Mouse (Mus musculus) Patski (cell line): ENCODE results near the gene Ocm. TPM values are rescaled to one million over a fixed set of nuclear protein-coding genes. Genes with fewer than 3 reads are reported as not detected.
"Not testable (repeated sequence)": the region's sequence is repeated elsewhere in the genome, so short reads cannot be mapped to it uniquely, and the experiment has no call there.

Experiments
- ATAC-seq: fragments of 100-300 bp; one replicate; pipeline ENCODE4 v1.8.0; 2021
- CTCF ChIA-PET: fragments of 350-600 bp; sonication (Branson Sonifier 250); formaldehyde crosslinking; loops from one replicate; lab custom pipeline; 2022; ENCODE audit warnings: inconsistent platforms; lab: Charles Lee
- POLR2A ChIA-PET: fragments of 350-600 bp; sonication (Branson Sonifier 250); formaldehyde crosslinking; loops from one replicate; lab custom pipeline; 2022; ENCODE audit warnings: antibody characterized with exemption, inconsistent platforms; lab: Charles Lee
- DNase-seq: peaks from one replicate; pipeline ENCODE4 v3.0.0-alpha.2; 2011; ENCODE audit warnings: low read depth, low spot score
- H3K27me3 ChIP-seq: fragments of 371-371 bp; one replicate; pipeline ENCODE4 v1.5.1; 2021
- CTCF ChIP-seq: fragments of 100-300 bp; IDR thresholded peaks from one replicate; pipeline ENCODE4 v1.5.1; 2021
- in situ Hi-C: fragments of 300-500 bp; cut with MboI; formaldehyde crosslinking; loops from 3 replicates; pipeline ENCODE4 v1.11.1; 2018; ENCODE audit warnings: low pct_unique_long_range_greater_than_20kb, mixed read lengths
- polyA plus RNA-seq: library from polyadenylated mRNA; unstranded; gene quantifications from one replicate; pipeline ENCODE4 v1.2.3, GENCODE M21; 2021

The Ocm gene
- polyA plus RNA-seq, 1 experiment from 2014 or later = not detected

- DNase-seq = no peak
- ChIA-PET CTCF (interaction anchor here (1.3 to 3.9 kb wide), 3 partner anchors 56 to 692 kb away, joined by 3 to 57 read pairs (median 3); no protein-coding TSS in a partner anchor), POLR2A (no interaction called here)
- in situ Hi-C loops = loop anchor here (5.0 kb wide), 1 partner anchor 114 kb away; no protein-coding TSS in a partner anchor
- TF ChIP-seq CTCF = no peak
- ATAC-seq = no peak
- H3K27me3 ChIP-seq = no peaks in the 10 kb centered on the region
These were observed 16.7 kb upstream of the Ocm start for GRCm38 (mm10) chr5:144043166-144043565.

DNA sequence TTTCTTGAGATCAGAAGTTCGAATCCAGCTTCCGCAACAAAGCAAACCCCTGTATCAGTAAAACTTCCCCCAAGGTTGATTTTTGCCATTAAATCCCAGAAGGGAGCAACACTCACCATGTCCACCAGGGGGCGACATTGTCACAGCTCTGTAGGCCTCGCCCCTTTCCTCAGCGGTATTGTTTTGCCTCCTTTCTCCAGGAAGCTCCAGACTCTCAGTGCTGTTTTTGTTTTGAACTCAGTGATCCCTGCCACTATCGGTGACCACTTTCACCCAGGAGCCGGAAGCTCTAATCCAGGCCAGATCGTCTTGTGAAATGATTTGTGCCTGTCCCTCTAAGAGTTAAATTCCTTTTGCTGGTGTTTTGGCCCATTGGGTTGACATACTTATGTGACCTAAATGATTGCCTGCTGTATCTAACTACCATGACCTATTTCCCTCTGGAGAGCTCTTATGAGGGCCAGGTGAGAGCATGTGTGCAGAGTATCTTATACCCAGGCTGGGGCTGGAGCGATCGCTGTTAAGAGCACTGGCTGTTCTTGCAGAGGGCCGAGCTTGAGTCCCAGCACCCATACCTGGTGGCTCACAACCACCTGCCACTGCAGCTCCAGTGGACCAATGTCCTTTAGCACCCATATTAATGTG, 14.4 kb upstream of the Ocm start:
- in situ Hi-C loops = loop anchor here (5.0 kb wide), 1 partner anchor 116 kb away; no protein-coding TSS in a partner anchor
- H3K27me3 ChIP-seq = no peaks in the 10 kb centered on the region
- ATAC-seq (peak; percentile 62), DNase-seq (peak; percentile 25)
- ChIA-PET CTCF (interaction anchor here (0.7 to 3.9 kb wide), 16 partner anchors 10 to 167 kb away, joined by 3 to 57 read pairs (median 3); partner anchors contain the start of gene Ocm), POLR2A (interaction anchor here (1.1 kb wide), 1 partner anchor 26 kb away, joined by 4 read pairs; the partner anchor contains the start of gene Ccz1)
- TF ChIP-seq CTCF = peak; percentile 98

GRCm38 (mm10) chr5:144039886-144040285, 13.4 kb upstream of the Ocm start:
- CTCF ChIA-PET = interaction anchor here (0.8 to 3.9 kb wide), 5 partner anchors 13 to 114 kb away, joined by 3 to 57 read pairs (median 3); partner anchors contain the start of gene Ocm
- POLR2A ChIA-PET = no interaction called here
- in situ Hi-C loops = loop anchor here (5.0 kb wide), 1 partner anchor 117 kb away; no protein-coding TSS in a partner anchor
- ATAC-seq (no peak), DNase-seq (no peak)
- TF ChIP-seq CTCF = no peak
- H3K27me3 ChIP-seq = no peaks in the 10 kb centered on the region

GRCm38 (mm10) chr5:144039156-144039675, 12.7 kb upstream of the Ocm start:
- no peak for TF ChIP-seq CTCF
- ATAC-seq = no peak
- ChIA-PET CTCF (no interaction called here), POLR2A (no interaction called here)
- DNase-seq = no peak
- H3K27me3 ChIP-seq = no peaks in the 10 kb centered on the region
- in situ Hi-C loops = no loop called here

DNA sequence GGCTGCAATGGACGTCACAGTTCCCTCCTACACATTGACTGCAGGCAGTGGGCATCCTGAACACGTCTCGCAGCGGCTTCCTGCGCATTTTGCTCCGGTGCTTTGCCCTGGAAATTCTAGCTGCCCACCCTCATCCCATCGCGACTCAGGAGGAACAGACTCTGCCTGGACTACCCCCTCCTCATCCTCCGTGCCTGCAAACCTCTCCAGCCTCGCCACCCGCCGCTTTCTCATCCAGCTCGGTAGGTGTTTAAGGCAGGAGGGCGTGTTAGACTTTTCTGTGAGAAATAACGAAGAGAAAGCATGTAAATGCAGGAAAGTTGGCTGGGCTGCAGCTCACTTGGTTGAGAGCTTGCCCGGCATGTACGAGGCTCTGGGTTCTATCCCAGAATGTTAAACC, 10.5 kb upstream of the Ocm start:
- POLR2A ChIA-PET = no interaction called here
- CTCF ChIA-PET = no interaction called here
- H3K27me3 ChIP-seq = no peaks in the 10 kb centered on the region
- in situ Hi-C loops = no loop called here
- ATAC-seq (no peak), DNase-seq (no peak)
- TF ChIP-seq CTCF = no peak

DNA sequence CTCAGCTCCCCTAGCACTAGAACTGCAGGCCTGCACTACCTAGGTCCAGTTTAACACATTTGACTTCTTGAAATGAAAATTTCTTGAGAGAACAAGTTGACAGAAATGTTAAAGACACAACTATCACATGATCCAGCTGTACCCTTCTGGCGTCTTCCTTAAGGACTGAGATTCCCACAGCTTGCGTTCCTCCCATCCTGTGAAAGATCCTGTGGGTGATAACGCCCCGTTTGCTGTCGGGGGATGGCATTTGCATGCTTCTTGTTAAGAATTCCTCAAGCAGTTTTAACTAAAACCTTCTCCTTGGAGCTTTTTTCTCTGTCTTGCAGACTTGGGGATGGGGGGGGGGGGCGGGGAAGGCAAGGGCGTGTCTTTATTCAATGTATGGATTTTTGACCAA, 8.1 kb upstream of the Ocm start:
- ATAC-seq (no peak), DNase-seq (no peak)
- H3K27me3 ChIP-seq = no peaks in the 10 kb centered on the region
- POLR2A ChIA-PET = no interaction called here
- CTCF ChIA-PET = interaction anchor here (1.4 kb wide), 1 partner anchor 118 kb away, joined by 4 read pairs; no protein-coding TSS in a partner anchor
- TF ChIP-seq CTCF = no peak
- in situ Hi-C loops = no loop called here

DNA sequence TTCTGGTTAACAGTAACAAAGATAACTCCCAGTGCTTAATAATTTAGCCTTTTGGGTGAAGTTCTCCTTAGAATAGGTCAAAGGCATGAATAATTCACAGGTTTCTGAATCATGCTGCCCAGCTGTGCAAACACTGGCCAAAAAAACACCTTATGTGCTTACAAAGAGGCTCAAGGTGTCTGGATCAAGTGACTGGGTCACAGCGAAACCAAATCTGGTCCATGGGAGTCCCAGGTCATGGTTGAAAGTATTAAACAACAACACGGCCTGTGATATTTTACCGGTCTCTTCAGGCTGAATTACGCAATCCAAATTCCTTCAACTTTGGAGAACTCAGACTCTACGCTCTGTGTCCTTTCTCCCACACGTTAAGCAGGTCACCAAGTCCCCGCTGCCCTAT, 6.0 kb upstream of the Ocm start:
- POLR2A ChIA-PET = no interaction called here
- in situ Hi-C loops = no loop called here
- no peaks in the 10 kb centered on the region for H3K27me3 ChIP-seq
- DNase-seq (no peak), ATAC-seq (no peak)
- CTCF ChIA-PET = no interaction called here
- TF ChIP-seq CTCF = no peak

- ATAC-seq = no peak
- ChIA-PET CTCF (interaction anchor here (1.2 to 1.4 kb wide), 2 partner anchors 16 to 25 kb away, joined by 3 read pairs; no protein-coding TSS in a partner anchor), POLR2A (interaction anchor here (0.6 to 1.3 kb wide), 2 partner anchors 18 to 772 kb away, joined by 3 read pairs; no protein-coding TSS in a partner anchor)
- TF ChIP-seq CTCF = no peak
- H3K27me3 ChIP-seq = no peaks in the 10 kb centered on the region
- no peak for DNase-seq
- in situ Hi-C loops = no loop called here
These were observed 10.6 kb downstream of the Ocm start for GRCm38 (mm10) chr5:144015845-144016244.

GRCm38 (mm10) chr5:144015312-144015650, 11.2 kb downstream of the Ocm start:
- CTCF ChIA-PET = interaction anchor here (1.2 kb wide), 1 partner anchor 16 kb away, joined by 3 read pairs; no protein-coding TSS in a partner anchor
- in situ Hi-C loops = no loop called here
- POLR2A ChIA-PET = interaction anchor here (1.3 kb wide), 1 partner anchor 18 kb away, joined by 3 read pairs; no protein-coding TSS in a partner anchor
- no peak for ATAC-seq
- TF ChIP-seq CTCF = no peak
- H3K27me3 ChIP-seq = no peaks in the 10 kb centered on the region
- no peak for DNase-seq

DNA sequence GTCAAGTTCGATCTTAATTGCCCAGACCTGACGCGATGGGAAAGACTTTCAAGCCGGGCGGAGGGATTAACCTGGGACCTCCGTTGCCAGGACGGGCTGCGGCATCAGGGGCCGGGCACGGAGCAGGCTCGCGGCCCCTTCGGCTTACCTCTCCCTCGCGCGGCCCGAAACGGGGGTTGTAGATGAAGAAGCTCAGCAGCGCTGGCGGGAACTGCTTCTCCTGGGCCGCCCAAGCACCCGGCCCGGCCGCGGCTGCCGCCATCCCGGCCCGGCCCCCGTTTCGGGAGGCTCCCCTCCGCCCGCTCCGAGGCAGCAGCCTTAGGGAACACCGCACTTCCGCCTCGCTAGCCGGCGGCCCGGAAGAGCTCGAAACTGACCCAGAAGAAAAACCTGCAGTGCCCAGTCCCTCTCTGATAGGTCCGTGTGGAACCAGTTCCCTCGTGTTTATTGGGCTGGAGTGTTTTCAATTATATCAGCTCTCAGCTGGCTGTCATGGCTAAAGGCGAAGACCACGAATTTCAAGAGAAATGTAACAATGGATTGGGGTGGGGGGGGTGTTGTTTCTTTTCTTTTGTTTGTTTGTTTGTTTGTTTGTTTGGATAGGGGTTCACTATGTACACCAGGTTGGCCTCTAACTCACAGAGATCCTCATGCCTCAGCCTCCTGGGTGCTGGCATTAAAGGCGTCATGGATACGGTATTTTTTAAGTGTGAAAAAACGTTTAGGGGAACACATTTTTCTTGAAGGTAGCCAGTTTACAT, 11.7 kb downstream of the Ocm start, which contains the start of gene Ccz1:
Gene Ccz1 (minus strand): TSS at position 327 of the 761 bp plus-strand sequence.
- DNase-seq = peak; percentile 44
- in situ Hi-C loops = no loop called here
- no peak for TF ChIP-seq CTCF
- CTCF ChIA-PET = interaction anchor here (1.2 kb wide), 1 partner anchor 15 kb away, joined by 3 read pairs; no protein-coding TSS in a partner anchor
- no peaks in the 10 kb centered on the region for H3K27me3 ChIP-seq
- peak; percentile 93 for ATAC-seq
- POLR2A ChIA-PET = interaction anchor here (0.6 to 1.3 kb wide), 4 partner anchors 15 to 205 kb away, joined by 3 to 4 read pairs (median 4); no protein-coding TSS in a partner anchor

- CTCF ChIA-PET, ATAC-seq, DNase-seq, H3K27me3 ChIP-seq, in situ Hi-C loops: not testable (repeated sequence)
- POLR2A ChIA-PET = interaction anchor here (1.2 kb wide), 1 partner anchor 14 kb away, joined by 3 read pairs; no protein-coding TSS in a partner anchor
These were observed 12.9 kb downstream of the Ocm start for GRCm38 (mm10) chr5:144013366-144014134.
